Mouse (Mus musculus) heart, embryonic 13.5 days (tissue): Measurements from ENCODE around the gene Btaf1. TPM values are rescaled to one million over a fixed set of nuclear protein-coding genes. Genes with fewer than 3 reads are reported as not detected.

Experiments used
- ATAC-seq: fragments of 200-750 bp; cut with Nextera tagmentation; 2 replicates; pipeline ENCODE4 v1.8.0; 2017; ENCODE audit warnings: moderate TSS enrichment; ENCODE audit not compliant: insufficient number of reproducible peaks, low FRiP score, low TSS enrichment; ENCODE audit errors: extremely low read depth
- H3K27ac ChIP-seq: fragments of 300-500 bp; sonication (generic); replicated peaks from 2 replicates; pipeline ENCODE4 v1.5.1; 2015; ENCODE audit warnings: moderate library complexity, mild to moderate bottlenecking, inconsistent platforms
- H3K27me3 ChIP-seq: fragments of 300-500 bp; sonication (generic); replicated peaks from 2 replicates; pipeline ENCODE4 v1.6.1; 2015; ENCODE audit warnings: mild to moderate bottlenecking, inconsistent platforms
- H3K36me3 ChIP-seq: fragments of 300-500 bp; sonication (generic); 2 replicates; pipeline ENCODE4 v1.6.1; 2015; ENCODE audit warnings: mild to moderate bottlenecking, inconsistent platforms
- H3K4me1 ChIP-seq: fragments of 300-500 bp; sonication (generic); 2 replicates; pipeline ENCODE4 v1.6.1; 2015; ENCODE audit warnings: inconsistent platforms
- H3K4me2 ChIP-seq: fragments of 300-500 bp; sonication (generic); 2 replicates; pipeline ENCODE4 v1.6.1; 2015; ENCODE audit warnings: inconsistent platforms, mild to moderate bottlenecking, moderate library complexity
- H3K4me3 ChIP-seq: fragments of 300-500 bp; sonication (generic); 2 replicates; pipeline ENCODE4 v1.5.1; 2015; ENCODE audit warnings: moderate library complexity, mild to moderate bottlenecking, inconsistent platforms
- H3K9ac ChIP-seq: fragments of 300-500 bp; sonication (generic); 2 replicates; pipeline ENCODE4 v1.6.1; 2015; ENCODE audit warnings: inconsistent platforms, mild to moderate bottlenecking, moderate library complexity
- H3K9me3 ChIP-seq: fragments of 300-500 bp; sonication (generic); 2 replicates; pipeline ENCODE4 v1.6.1; 2016; ENCODE audit warnings: inconsistent platforms
- WGBS: fragments of 180-500 bp; shearing (Covaris S2); methylation state at CpG from one replicate; pipeline ENCODE4 v1.1.7; 2015; ENCODE audit warnings: mixed read lengths; 5-methylcytosine and 5-hydroxymethylcytosine counted together
- polyA plus RNA-seq: library from polyadenylated mRNA; unstranded; fragments of >200 nt; fragmentation: Nextera tagmentation; extraction: Ambion mirVana; gene quantifications from 2 replicates; pipeline ENCODE4 v1.2.1, GENCODE M21; 2015

Btaf1 gene
- polyA plus RNA-seq, 1 experiment from 2014 or later: 6.5 TPM

- no peak overlapping the region for H3K4me3 ChIP-seq
- H3K27me3 ChIP-seq: no peaks in the 10 kb centered on the region
- H3K36me3 ChIP-seq: peaks cover 20% of the 10 kb centered on the region
- 63% methylated on average over 13 of the region's 13 CpGs for WGBS
- peaks cover 27% of the 10 kb centered on the region for H3K4me1 ChIP-seq
- H3K4me2 ChIP-seq: no peak overlapping the region
- no peak overlapping the region for H3K9ac ChIP-seq
- H3K27ac ChIP-seq: peak overlapping the region; percentile 64
- no peaks in the 10 kb centered on the region for H3K9me3 ChIP-seq
- ATAC-seq: peak; percentile 44; the same call in 1 of the 2 replicates
Observed at GRCm38 (mm10) chr19:37025839-37026319, 100.0 kb downstream of the Btaf1 start.

DNA sequence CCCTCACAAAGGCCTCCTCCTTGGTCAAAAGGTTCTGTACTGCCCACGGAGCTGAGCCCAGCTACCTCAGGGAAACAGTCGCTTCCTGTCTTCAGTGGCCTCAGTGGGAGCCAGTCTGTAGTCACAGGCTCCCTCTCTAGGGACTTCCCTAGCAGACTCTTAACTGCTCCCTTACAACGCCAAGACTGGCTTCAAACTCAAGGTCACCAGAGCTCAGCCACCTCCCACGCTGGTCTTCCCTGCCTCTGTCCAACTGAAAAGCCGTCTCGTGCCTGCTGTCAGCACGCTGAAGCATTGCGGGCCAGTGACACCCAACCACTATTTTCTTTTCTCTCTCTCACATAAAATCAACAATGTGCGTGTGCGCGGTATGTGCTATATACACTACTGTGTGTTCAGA is 100.5 kb downstream of the Btaf1 start:
- ATAC-seq: no peak
- Histone ChIP-seq H3K4me3 (no peak overlapping the region), H3K4me2 (no peak overlapping the region), H3K9me3 (no peaks in the 10 kb centered on the region), H3K9ac (no peak overlapping the region), H3K27me3 (no peaks in the 10 kb centered on the region), H3K4me1 (peaks cover 29% of the 10 kb centered on the region), H3K36me3 (peaks cover 20% of the 10 kb centered on the region), H3K27ac (peak overlapping the region; percentile 64)
- WGBS: 54% methylated on average over 11 of the region's 11 CpGs

GRCm38 (mm10) chr19:37029771-37030170 is 103.9 kb downstream of the Btaf1 start:
- H3K4me1 ChIP-seq: peaks cover 36% of the 10 kb centered on the region
- H3K27ac ChIP-seq: 0 out of 2 replicates have a peak overlapping the region, but pooled peaks have one; percentile 6
- peaks cover 11% of the 10 kb centered on the region for H3K36me3 ChIP-seq
- no peak overlapping the region for H3K9ac ChIP-seq
- H3K4me3 ChIP-seq: no peak overlapping the region
- no peaks in the 10 kb centered on the region for H3K9me3 ChIP-seq
- 71% methylated on average over 6 of the region's 6 CpGs for WGBS
- no peak overlapping the region for H3K4me2 ChIP-seq
- no peaks in the 10 kb centered on the region for H3K27me3 ChIP-seq
- no peak for ATAC-seq

- peaks cover 10% of the 10 kb centered on the region; the same call in 1 of the 2 replicates for H3K36me3 ChIP-seq
- no peak overlapping the region for H3K27ac ChIP-seq
- no peak overlapping the region for H3K9ac ChIP-seq
- no peaks in the 10 kb centered on the region for H3K9me3 ChIP-seq
- no peak overlapping the region for H3K4me3 ChIP-seq
- WGBS: 73% methylated on average over 5 of the region's 5 CpGs
- H3K4me1 ChIP-seq: peaks cover 27% of the 10 kb centered on the region
- H3K4me2 ChIP-seq: no peak overlapping the region
- ATAC-seq: no peak
- no peaks in the 10 kb centered on the region for H3K27me3 ChIP-seq
Observed at GRCm38 (mm10) chr19:37031446-37031845, 105.6 kb downstream of the Btaf1 start.

GRCm38 (mm10) chr19:37032364-37032763 is 106.5 kb downstream of the Btaf1 start:
- Histone ChIP-seq H3K4me3 (no peak overlapping the region), H3K27me3 (no peaks in the 10 kb centered on the region), H3K4me1 (peaks cover 27% of the 10 kb centered on the region), H3K9ac (no peak overlapping the region), H3K36me3 (peaks cover 10% of the 10 kb centered on the region; the same call in 1 of the 2 replicates), H3K27ac (no peak overlapping the region), H3K9me3 (no peaks in the 10 kb centered on the region), H3K4me2 (no peak overlapping the region)
- no peak for ATAC-seq
- 75% methylated on average over 2 of the region's 2 CpGs for WGBS

DNA sequence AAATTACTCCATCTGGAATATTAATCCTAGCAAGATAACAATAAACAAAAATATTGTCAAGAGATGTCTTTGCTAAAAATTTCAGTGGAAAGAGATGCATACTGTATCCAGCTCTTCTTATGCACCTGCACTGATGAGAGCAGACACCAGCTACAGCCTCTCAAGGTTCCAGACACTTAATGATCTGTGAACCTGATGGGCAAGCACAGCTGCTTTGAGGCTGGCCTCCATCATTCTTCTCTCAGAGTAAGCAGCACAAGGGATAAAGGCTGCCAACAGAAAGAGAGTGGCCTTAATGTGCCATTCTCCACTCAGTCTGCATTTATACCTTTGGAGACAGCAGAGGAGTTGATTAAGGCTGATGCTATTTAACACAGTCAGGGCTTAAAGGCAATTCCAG is 115.0 kb downstream of the Btaf1 start:
- Histone ChIP-seq H3K4me2 (no peak overlapping the region), H3K27me3 (no peaks in the 10 kb centered on the region), H3K9ac (no peak overlapping the region), H3K36me3 (peaks cover 14% of the 10 kb centered on the region), H3K4me3 (no peak overlapping the region), H3K27ac (no peak overlapping the region), H3K4me1 (peaks cover 15% of the 10 kb centered on the region), H3K9me3 (no peaks in the 10 kb centered on the region)
- no peak for ATAC-seq

- no peak for ATAC-seq
- Histone ChIP-seq H3K4me3 (no peak overlapping the region), H3K4me2 (no peak overlapping the region), H3K27me3 (no peaks in the 10 kb centered on the region), H3K9me3 (no peaks in the 10 kb centered on the region), H3K27ac (no peak overlapping the region), H3K4me1 (no peaks in the 10 kb centered on the region), H3K36me3 (peaks cover 11% of the 10 kb centered on the region), H3K9ac (no peak overlapping the region)
- WGBS: 85% methylated on average over 10 of the region's 10 CpGs
Observed at GRCm38 (mm10) chr19:37044431-37044830, 118.6 kb downstream of the Btaf1 start.

GRCm38 (mm10) chr19:37048507-37048906 is 122.6 kb downstream of the Btaf1 start:
- Histone ChIP-seq H3K27ac (no peak overlapping the region), H3K9ac (no peak overlapping the region), H3K36me3 (peaks cover 11% of the 10 kb centered on the region), H3K4me2 (no peak overlapping the region), H3K4me1 (no peaks in the 10 kb centered on the region), H3K4me3 (no peak overlapping the region), H3K9me3 (no peaks in the 10 kb centered on the region), H3K27me3 (no peaks in the 10 kb centered on the region)
- 92% methylated on average over 6 of the region's 6 CpGs for WGBS
- no peak for ATAC-seq

- Histone ChIP-seq H3K27ac (no peak overlapping the region), H3K9me3 (no peaks in the 10 kb centered on the region), H3K4me2 (no peak overlapping the region), H3K4me1 (no peaks in the 10 kb centered on the region), H3K36me3 (0 out of 2 replicates have a peak, but pooled peaks cover 5% of the 10 kb centered on the region), H3K9ac (no peak overlapping the region), H3K27me3 (no peaks in the 10 kb centered on the region), H3K4me3 (no peak overlapping the region)
- no peak for ATAC-seq
- 57% methylated on average over 4 of the region's 4 CpGs for WGBS
Observed at GRCm38 (mm10) chr19:37050643-37051345, 124.9 kb downstream of the Btaf1 start.

DNA sequence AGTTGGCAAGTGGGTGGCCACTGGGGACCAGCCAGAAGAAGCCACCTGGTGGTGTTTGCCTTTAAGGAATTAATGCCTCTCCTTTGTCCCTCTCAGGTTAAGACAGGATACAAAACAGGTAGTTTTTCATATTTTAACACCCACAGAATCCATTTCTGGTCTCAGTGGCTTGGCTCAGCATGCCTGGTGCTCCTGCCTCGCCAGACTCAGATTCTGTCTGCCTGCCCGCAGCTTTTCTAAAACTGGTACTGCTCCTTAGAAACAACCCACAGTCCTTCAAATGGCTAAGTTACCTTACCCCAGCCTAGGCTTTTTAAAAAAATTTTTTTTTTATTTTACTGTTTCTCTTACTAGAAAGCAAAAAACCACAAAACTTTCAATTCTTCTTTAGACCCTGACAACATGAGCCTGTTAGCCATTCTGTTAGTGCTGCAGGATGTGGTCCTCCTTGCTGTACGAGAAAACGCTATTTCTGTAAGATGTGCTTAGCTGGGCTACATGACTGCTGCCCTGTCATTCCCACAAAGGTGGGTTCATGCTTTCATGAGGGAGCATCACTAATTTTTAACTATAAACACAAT is 130.2 kb downstream of the Btaf1 start:
- H3K27me3 ChIP-seq: no peaks in the 10 kb centered on the region
- ATAC-seq: no peak
- WGBS: 79% methylated on average over 4 of the region's 4 CpGs

DNA sequence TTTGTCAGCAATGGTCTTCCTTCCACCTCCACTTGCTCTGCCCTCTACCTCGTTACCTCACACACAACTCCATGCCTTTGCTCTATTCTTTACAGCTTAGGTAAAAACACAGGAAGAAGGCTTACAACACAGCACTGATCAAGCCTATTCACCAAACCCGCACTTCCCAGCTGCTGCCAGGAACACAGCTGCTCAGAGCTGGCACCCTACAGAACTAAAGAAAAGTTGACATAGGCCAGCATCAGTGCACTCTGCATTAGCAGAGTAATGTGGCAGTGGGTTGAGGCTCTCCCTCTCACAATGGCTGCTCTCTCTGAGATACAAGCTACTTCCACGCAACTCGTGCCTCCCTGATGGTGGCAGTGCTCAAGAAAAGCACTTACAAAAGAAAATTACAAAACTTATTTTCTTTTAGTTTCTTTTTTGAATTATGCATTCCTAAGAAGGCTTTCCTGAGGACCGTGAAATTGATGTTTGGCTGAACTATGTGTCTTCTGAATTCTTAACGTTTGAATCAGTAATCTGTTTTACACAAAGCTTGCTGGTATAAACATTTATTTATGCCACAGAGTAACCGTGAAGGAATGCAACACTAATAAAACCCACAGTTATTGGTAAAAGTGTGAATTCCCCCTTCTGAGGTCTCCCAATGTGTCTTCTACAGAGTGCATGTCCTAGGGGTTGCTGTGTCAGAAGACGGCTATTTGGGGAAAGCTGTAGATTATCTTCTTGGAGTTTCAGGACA is 131.5 kb downstream of the Btaf1 start:
- Histone ChIP-seq H3K27me3 (no peaks in the 10 kb centered on the region), H3K9me3 (no peaks in the 10 kb centered on the region), H3K4me1 (peaks cover 15% of the 10 kb centered on the region), H3K27ac (no peak overlapping the region), H3K4me2 (no peak overlapping the region), H3K4me3 (no peak overlapping the region), H3K36me3 (0 out of 2 replicates have a peak, but pooled peaks cover 2% of the 10 kb centered on the region), H3K9ac (no peak overlapping the region)
- no peak for ATAC-seq
- 81% methylated on average over 8 of the region's 8 CpGs for WGBS

More for the DNA sequence above, 130.2 kb downstream of the Btaf1 start:
- H3K9me3 ChIP-seq: no peaks in the 10 kb centered on the region
- no peak overlapping the region for H3K27ac ChIP-seq
- H3K4me3 ChIP-seq: no peak overlapping the region
- H3K4me2 ChIP-seq: no peak overlapping the region
- H3K4me1 ChIP-seq: peaks cover 15% of the 10 kb centered on the region
- H3K36me3 ChIP-seq: 0 out of 2 replicates have a peak, but pooled peaks cover 2% of the 10 kb centered on the region
- H3K9ac ChIP-seq: no peak overlapping the region
